Mouse (Mus musculus): ENCODE measurements at regions not wholly inside any gene's neighbourhood (a gene's known extent, or its start where the extent isn't known, plus 50 kb on each side); places are given as distances from the start of the nearest gene placed in this dataset.
"Not testable (repeated sequence)": the region's sequence is repeated elsewhere in the genome, so short reads cannot be mapped to it uniquely, and the experiment has no call there.

DNA sequence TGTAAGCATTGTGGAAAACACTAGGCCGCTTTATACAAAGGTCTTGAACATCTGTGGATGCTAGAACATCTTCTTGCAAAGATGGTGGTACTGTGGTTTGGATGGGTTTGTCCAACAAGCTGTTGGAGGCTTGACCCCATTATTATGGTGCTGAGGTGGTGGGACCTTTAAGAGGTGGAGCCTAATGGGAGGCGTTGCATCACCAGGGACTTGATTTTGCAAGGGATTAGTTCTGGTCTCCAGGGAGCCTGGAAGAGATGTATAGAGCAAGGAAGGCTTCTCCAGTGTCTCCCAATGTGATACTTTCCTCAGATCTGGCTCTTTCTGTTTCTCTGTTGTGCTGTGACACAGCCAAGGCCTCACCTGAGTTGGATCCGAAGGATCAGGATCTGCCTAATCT, 79.4 kb upstream of the Klf13 start:
- no peak for DNase-seq (ENCODE audit: low spot score)
- 72% methylated on average over 3 of the region's 3 CpGs for WGBS
- ATAC-seq (replicated peaks; ENCODE audit: low FRiP score): no peak
- H3K27ac ChIP-seq (ENCODE audit: low read depth, low read length): no peak overlapping the region
- peaks cover 23% of the 10 kb centered on the region for H3K4me1 ChIP-seq (replicated peaks; ENCODE audit: control insufficient read depth, insufficient read depth, low read length)
- H3K4me2 ChIP-seq: no peak overlapping the region
- H3K9me3 ChIP-seq (ENCODE audit: control insufficient read depth, low read length): no peaks in the 10 kb centered on the region
- H3K4me3 ChIP-seq (ENCODE audit: low read depth, low read length): no peak overlapping the region
- H3K27me3 ChIP-seq (replicated peaks; ENCODE audit: control insufficient read depth, insufficient read depth, low read length): no peaks in the 10 kb centered on the region
- H3K9ac ChIP-seq (ENCODE audit: low read depth, low read length): no peak overlapping the region
- H3K36me3 ChIP-seq (ENCODE audit: control insufficient read depth, insufficient read depth, low read length): no peaks in the 10 kb centered on the region

DNA sequence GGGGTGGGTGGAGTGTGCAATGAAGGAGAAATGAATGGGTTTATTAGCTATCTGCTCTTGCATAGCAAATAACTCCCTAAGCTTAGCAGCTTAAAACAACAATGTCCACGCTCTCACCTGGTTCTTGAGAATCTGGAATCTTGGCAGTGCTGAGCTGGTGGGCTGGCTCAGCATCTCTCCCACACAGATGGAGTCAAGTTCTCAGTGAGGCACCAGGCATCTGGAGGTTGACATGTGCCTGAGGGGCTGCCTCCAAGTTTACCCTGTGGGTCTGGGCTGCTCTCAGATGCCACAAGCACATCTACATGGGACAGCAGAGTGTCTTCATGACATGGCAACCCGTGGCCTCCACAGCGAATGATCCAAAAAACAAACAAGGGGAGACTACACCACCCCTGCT, 78.2 kb upstream of the Klf13 start:
- H3K27ac ChIP-seq (ENCODE audit: low read depth, low read length): no peak overlapping the region

GRCm38 (mm10) chr7:64015136-64015535, 76.4 kb upstream of the Klf13 start:
- H3K9ac ChIP-seq (ENCODE audit: low read depth, low read length); H3K4me2 ChIP-seq; H3K4me3 ChIP-seq (ENCODE audit: low read depth, low read length); ATAC-seq (replicated peaks; ENCODE audit: low FRiP score); H3K27me3 ChIP-seq (replicated peaks; ENCODE audit: control insufficient read depth, insufficient read depth, low read length); H3K36me3 ChIP-seq (ENCODE audit: control insufficient read depth, insufficient read depth, low read length); H3K27ac ChIP-seq (ENCODE audit: low read depth, low read length); H3K9me3 ChIP-seq (ENCODE audit: control insufficient read depth, low read length); DNase-seq (ENCODE audit: low spot score): not testable (repeated sequence)
- 92% methylated on average over 2 of the region's 2 CpGs for WGBS
- H3K4me1 ChIP-seq (replicated peaks; ENCODE audit: control insufficient read depth, insufficient read depth, low read length): peaks cover 32% of the 10 kb centered on the region

More for the DNA sequence above, 78.2 kb upstream of the Klf13 start:
- 83% methylated on average over 3 of the region's 3 CpGs for WGBS
- Histone ChIP-seq H3K9ac (ENCODE audit: low read depth, low read length) (no peak overlapping the region), H3K4me2 (no peak overlapping the region), H3K27me3 (replicated peaks; ENCODE audit: control insufficient read depth, insufficient read depth, low read length) (no peaks in the 10 kb centered on the region), H3K36me3 (ENCODE audit: control insufficient read depth, insufficient read depth, low read length) (no peaks in the 10 kb centered on the region), H3K9me3 (ENCODE audit: control insufficient read depth, low read length) (no peaks in the 10 kb centered on the region), H3K4me3 (ENCODE audit: low read depth, low read length) (no peak overlapping the region), H3K4me1 (replicated peaks; ENCODE audit: control insufficient read depth, insufficient read depth, low read length) (peaks cover 30% of the 10 kb centered on the region)
- ATAC-seq (replicated peaks; ENCODE audit: low FRiP score) (no peak), DNase-seq (ENCODE audit: low spot score) (no peak)

DNA sequence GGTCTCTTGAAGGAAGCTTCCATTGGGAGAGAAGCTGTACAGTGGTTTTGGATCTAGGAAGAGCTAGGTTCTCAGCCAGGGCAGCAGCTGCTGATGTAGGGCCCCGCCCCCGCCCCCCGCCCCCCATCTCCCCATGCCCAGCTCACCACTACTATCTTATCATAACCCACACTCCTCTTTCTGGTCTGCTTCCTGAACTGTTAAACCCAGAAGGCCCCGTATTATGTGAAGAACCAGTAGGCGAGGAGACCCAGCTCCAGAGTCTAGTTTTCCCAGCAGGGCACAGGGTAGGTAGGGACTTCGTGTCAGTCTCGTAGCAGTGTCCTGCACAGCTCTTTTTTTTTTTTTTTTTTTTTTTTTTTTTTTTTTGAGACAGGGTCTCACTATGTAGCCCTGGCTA, 75.5 kb upstream of the Klf13 start:
- no peak overlapping the region for H3K4me3 ChIP-seq (ENCODE audit: low read depth, low read length)
- DNase-seq (ENCODE audit: low spot score) (no peak), ATAC-seq (replicated peaks; ENCODE audit: low FRiP score) (peak; percentile 86)
- H3K4me1 ChIP-seq (replicated peaks; ENCODE audit: control insufficient read depth, insufficient read depth, low read length): peaks cover 32% of the 10 kb centered on the region
- WGBS: 29% methylated on average over 7 of the region's 7 CpGs
- H3K27ac ChIP-seq (ENCODE audit: low read depth, low read length): peak overlapping the region; percentile 89
- peak overlapping the region; percentile 58 for H3K4me2 ChIP-seq
- no peaks in the 10 kb centered on the region for H3K36me3 ChIP-seq (ENCODE audit: control insufficient read depth, insufficient read depth, low read length)
- H3K27me3 ChIP-seq (replicated peaks; ENCODE audit: control insufficient read depth, insufficient read depth, low read length): no peaks in the 10 kb centered on the region
- no peaks in the 10 kb centered on the region for H3K9me3 ChIP-seq (ENCODE audit: control insufficient read depth, low read length)
- no peak overlapping the region; the same call in 1 of the 2 replicates for H3K9ac ChIP-seq (ENCODE audit: low read depth, low read length)

- Histone ChIP-seq H3K27ac (ENCODE audit: low read depth, low read length) (peak overlapping the region; percentile 89; the same call in 1 of the 2 replicates), H3K4me1 (replicated peaks; ENCODE audit: control insufficient read depth, insufficient read depth, low read length) (peaks cover 32% of the 10 kb centered on the region), H3K4me3 (ENCODE audit: low read depth, low read length) (no peak overlapping the region), H3K4me2 (no peak overlapping the region), H3K9me3 (ENCODE audit: control insufficient read depth, low read length) (no peaks in the 10 kb centered on the region; the same call in 1 of the 2 replicates), H3K36me3 (ENCODE audit: control insufficient read depth, insufficient read depth, low read length) (no peaks in the 10 kb centered on the region), H3K9ac (ENCODE audit: low read depth, low read length) (0 out of 2 replicates have a peak overlapping the region, but pooled peaks have one; percentile 22), H3K27me3 (replicated peaks; ENCODE audit: control insufficient read depth, insufficient read depth, low read length) (no peaks in the 10 kb centered on the region)
- ATAC-seq (replicated peaks; ENCODE audit: low FRiP score) (peak; percentile 45), DNase-seq (ENCODE audit: low spot score) (no peak)
- 49% methylated on average over 5 of the region's 5 CpGs for WGBS
Measured at GRCm38 (mm10) chr7:64013023-64013547, 74.4 kb upstream of the Klf13 start.

DNA sequence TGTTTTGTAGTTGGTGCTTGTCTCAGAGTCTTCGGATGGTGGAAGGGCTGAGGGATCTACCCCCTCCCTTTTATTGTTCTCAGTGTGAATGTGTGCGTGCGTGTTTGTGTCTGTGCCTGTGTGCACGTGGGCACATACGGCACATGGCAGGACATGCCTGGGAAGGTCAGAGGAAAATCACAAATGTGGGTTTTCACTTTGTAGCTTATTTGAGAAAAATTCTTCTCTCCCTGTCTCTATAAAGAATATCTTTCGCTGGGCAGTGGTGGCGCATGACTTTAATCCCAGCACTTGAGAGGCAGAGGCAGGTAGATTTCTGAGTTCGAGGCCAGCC, 73.5 kb upstream of the Klf13 start:
- ATAC-seq (replicated peaks; ENCODE audit: low FRiP score) (no peak; the same call in 1 of the 2 replicates), DNase-seq (ENCODE audit: low spot score) (no peak)
- Histone ChIP-seq H3K27ac (ENCODE audit: low read depth, low read length) (peak overlapping the region; percentile 85), H3K9ac (ENCODE audit: low read depth, low read length) (no peak overlapping the region), H3K4me1 (replicated peaks; ENCODE audit: control insufficient read depth, insufficient read depth, low read length) (peaks cover 32% of the 10 kb centered on the region), H3K4me2 (peak overlapping the region; percentile 58; the same call in 1 of the 2 replicates), H3K36me3 (ENCODE audit: control insufficient read depth, insufficient read depth, low read length) (no peaks in the 10 kb centered on the region), H3K4me3 (ENCODE audit: low read depth, low read length) (no peak overlapping the region), H3K27me3 (replicated peaks; ENCODE audit: control insufficient read depth, insufficient read depth, low read length) (no peaks in the 10 kb centered on the region), H3K9me3 (ENCODE audit: control insufficient read depth, low read length) (no peaks in the 10 kb centered on the region; the same call in 1 of the 2 replicates)
- 65% methylated on average over 8 of the region's 8 CpGs for WGBS

DNA sequence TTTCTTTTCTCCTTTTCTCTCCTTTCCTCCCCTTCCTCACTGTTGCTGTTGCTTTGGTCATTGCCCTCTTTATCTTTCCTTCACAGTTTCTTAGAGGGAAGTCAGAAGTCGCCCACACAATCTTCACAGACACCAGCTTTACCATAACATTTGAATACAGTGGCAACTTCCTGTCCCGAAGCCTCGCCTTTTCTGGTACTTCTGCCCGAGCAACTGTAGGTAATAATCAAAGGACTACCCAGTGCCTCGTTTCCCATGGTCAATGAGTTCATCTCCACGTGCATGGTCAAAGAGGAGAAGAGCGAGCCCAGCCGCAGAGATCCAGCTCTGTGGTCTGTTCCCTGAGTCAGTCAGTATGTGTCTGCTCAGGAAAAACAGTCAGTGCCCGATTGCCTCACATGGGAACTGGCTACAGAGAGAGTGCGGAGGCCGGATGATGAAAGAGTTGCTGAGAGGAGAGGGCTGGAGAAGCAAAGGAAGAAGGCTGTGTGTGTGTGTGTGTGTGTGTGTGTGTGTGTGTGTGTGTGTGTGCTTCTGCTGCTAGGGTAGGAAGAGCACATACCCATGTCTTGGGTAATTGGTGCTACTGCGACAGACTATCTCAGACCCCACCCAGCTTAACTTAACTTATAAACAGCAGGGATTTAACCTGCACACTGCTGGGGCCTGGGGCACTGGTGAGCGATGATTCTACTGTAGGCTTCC, 73.0 kb upstream of the Klf13 start:
- H3K4me2 ChIP-seq: peak overlapping the region; percentile 58
- WGBS: 26% methylated on average over 13 of the region's 13 CpGs
- H3K27ac ChIP-seq (ENCODE audit: low read depth, low read length): peak overlapping the region; percentile 85
- DNase-seq (ENCODE audit: low spot score) (no peak), ATAC-seq (replicated peaks; ENCODE audit: low FRiP score) (peak; percentile 22)
- no peak overlapping the region for H3K4me3 ChIP-seq (ENCODE audit: low read depth, low read length)
- H3K9me3 ChIP-seq (ENCODE audit: control insufficient read depth, low read length): no peaks in the 10 kb centered on the region; the same call in 1 of the 2 replicates
- H3K4me1 ChIP-seq (replicated peaks; ENCODE audit: control insufficient read depth, insufficient read depth, low read length): peaks cover 32% of the 10 kb centered on the region
- no peaks in the 10 kb centered on the region for H3K27me3 ChIP-seq (replicated peaks; ENCODE audit: control insufficient read depth, insufficient read depth, low read length)
- H3K9ac ChIP-seq (ENCODE audit: low read depth, low read length): 0 out of 2 replicates have a peak overlapping the region, but pooled peaks have one; percentile 50
- no peaks in the 10 kb centered on the region for H3K36me3 ChIP-seq (ENCODE audit: control insufficient read depth, insufficient read depth, low read length)

GRCm38 (mm10) chr7:64010640-64011039, 71.9 kb upstream of the Klf13 start:
- ATAC-seq (replicated peaks; ENCODE audit: low FRiP score) (no peak), DNase-seq (ENCODE audit: low spot score) (no peak)
- H3K36me3 ChIP-seq (ENCODE audit: control insufficient read depth, insufficient read depth, low read length): no peaks in the 10 kb centered on the region
- no peaks in the 10 kb centered on the region; the same call in 1 of the 2 replicates for H3K9me3 ChIP-seq (ENCODE audit: control insufficient read depth, low read length)
- H3K27me3 ChIP-seq (replicated peaks; ENCODE audit: control insufficient read depth, insufficient read depth, low read length): no peaks in the 10 kb centered on the region
- no peak overlapping the region for H3K27ac ChIP-seq (ENCODE audit: low read depth, low read length)
- WGBS: 89% methylated on average over 3 of the region's 3 CpGs
- no peak overlapping the region for H3K4me2 ChIP-seq
- peaks cover 32% of the 10 kb centered on the region for H3K4me1 ChIP-seq (replicated peaks; ENCODE audit: control insufficient read depth, insufficient read depth, low read length)
- H3K9ac ChIP-seq (ENCODE audit: low read depth, low read length): no peak overlapping the region
- H3K4me3 ChIP-seq (ENCODE audit: low read depth, low read length): no peak overlapping the region

- Histone ChIP-seq H3K4me2 (no peak overlapping the region), H3K27me3 (replicated peaks; ENCODE audit: control insufficient read depth, insufficient read depth, low read length) (no peaks in the 10 kb centered on the region), H3K9me3 (ENCODE audit: control insufficient read depth, low read length) (no peaks in the 10 kb centered on the region; the same call in 1 of the 2 replicates), H3K36me3 (ENCODE audit: control insufficient read depth, insufficient read depth, low read length) (no peaks in the 10 kb centered on the region), H3K9ac (ENCODE audit: low read depth, low read length) (no peak overlapping the region), H3K27ac (ENCODE audit: low read depth, low read length) (no peak overlapping the region), H3K4me3 (ENCODE audit: low read depth, low read length) (no peak overlapping the region), H3K4me1 (replicated peaks; ENCODE audit: control insufficient read depth, insufficient read depth, low read length) (peaks cover 12% of the 10 kb centered on the region)
- 83% methylated on average over 3 of the region's 3 CpGs for WGBS
- no peak for DNase-seq (ENCODE audit: low spot score)
- ATAC-seq (replicated peaks; ENCODE audit: low FRiP score): no peak
Measured at GRCm38 (mm10) chr7:64007766-64008165, 69.1 kb upstream of the Klf13 start.

All from liver, embryonic 11.5 days (tissue).